Mouse (Mus musculus) CD4-positive, CD25-positive, alpha-beta regulatory T cell, adult 2 months (primary cell): ENCODE measurements around the gene Myh10.

Experiments
- DNase-seq: peaks from one replicate; pipeline ENCODE4 v3.0.0-alpha.2; 2012; ENCODE audit warnings: low read depth, low spot score

The Myh10 gene

GRCm38 (mm10) chr11:68691321-68692009 lies at the start of gene Myh10:
Gene Myh10 (plus strand): TSS chr11:68691559.
- peak; percentile 95 for DNase-seq

- no peak for DNase-seq
Measured at GRCm38 (mm10) chr11:68644781-68645180, 46.6 kb upstream of the Myh10 start.

- DNase-seq, result no peak
Measured at GRCm38 (mm10) chr11:68647808-68648207, 43.6 kb upstream of the Myh10 start.

GRCm38 (mm10) chr11:68648385-68649148 lies 42.8 kb upstream of the Myh10 start:
- no peak for DNase-seq

- DNase-seq, result no peak
Measured at GRCm38 (mm10) chr11:68651518-68651917, 39.8 kb upstream of the Myh10 start.

GRCm38 (mm10) chr11:68655524-68655923 lies 35.8 kb upstream of the Myh10 start:
- no peak for DNase-seq

GRCm38 (mm10) chr11:68656887-68657685 lies 34.3 kb upstream of the Myh10 start:
- DNase-seq, result no peak

- no peak for DNase-seq
Measured at GRCm38 (mm10) chr11:68657811-68658210, 33.5 kb upstream of the Myh10 start.

GRCm38 (mm10) chr11:68665331-68665730 lies 26.0 kb upstream of the Myh10 start:
- no peak for DNase-seq

- no peak for DNase-seq
Measured at GRCm38 (mm10) chr11:68666210-68666609, 25.1 kb upstream of the Myh10 start.

- DNase-seq, result no peak
Measured at GRCm38 (mm10) chr11:68672270-68672970, 18.9 kb upstream of the Myh10 start.

- DNase-seq, result no peak
Measured at GRCm38 (mm10) chr11:68674071-68674470, 17.3 kb upstream of the Myh10 start.

- no peak for DNase-seq
Measured at GRCm38 (mm10) chr11:68674643-68675042, 16.7 kb upstream of the Myh10 start.

- no peak for DNase-seq
Measured at GRCm38 (mm10) chr11:68675274-68675673, 16.1 kb upstream of the Myh10 start.

- no peak for DNase-seq
Measured at GRCm38 (mm10) chr11:68681254-68681839, 10.0 kb upstream of the Myh10 start.

- DNase-seq, result no peak
Measured at GRCm38 (mm10) chr11:68682136-68682806, 9.1 kb upstream of the Myh10 start.

- DNase-seq, result no peak
Measured at GRCm38 (mm10) chr11:68686001-68686400, 5.4 kb upstream of the Myh10 start.

GRCm38 (mm10) chr11:68689304-68689703 lies 2.1 kb upstream of the Myh10 start:
- DNase-seq, result no peak

- DNase-seq, result no peak
Measured at GRCm38 (mm10) chr11:68690465-68690864, 894 bp upstream of the Myh10 start.

- no peak for DNase-seq
Measured at GRCm38 (mm10) chr11:68692010-68692692, 792 bp downstream of the Myh10 start.
